Mouse (Mus musculus): ENCODE results near the gene Nat8f1.
"Not testable (repeated sequence)": the region's sequence is repeated elsewhere in the genome, so short reads cannot be mapped to it uniquely, and the experiment has no call there.

Nat8f1 gene

DNA sequence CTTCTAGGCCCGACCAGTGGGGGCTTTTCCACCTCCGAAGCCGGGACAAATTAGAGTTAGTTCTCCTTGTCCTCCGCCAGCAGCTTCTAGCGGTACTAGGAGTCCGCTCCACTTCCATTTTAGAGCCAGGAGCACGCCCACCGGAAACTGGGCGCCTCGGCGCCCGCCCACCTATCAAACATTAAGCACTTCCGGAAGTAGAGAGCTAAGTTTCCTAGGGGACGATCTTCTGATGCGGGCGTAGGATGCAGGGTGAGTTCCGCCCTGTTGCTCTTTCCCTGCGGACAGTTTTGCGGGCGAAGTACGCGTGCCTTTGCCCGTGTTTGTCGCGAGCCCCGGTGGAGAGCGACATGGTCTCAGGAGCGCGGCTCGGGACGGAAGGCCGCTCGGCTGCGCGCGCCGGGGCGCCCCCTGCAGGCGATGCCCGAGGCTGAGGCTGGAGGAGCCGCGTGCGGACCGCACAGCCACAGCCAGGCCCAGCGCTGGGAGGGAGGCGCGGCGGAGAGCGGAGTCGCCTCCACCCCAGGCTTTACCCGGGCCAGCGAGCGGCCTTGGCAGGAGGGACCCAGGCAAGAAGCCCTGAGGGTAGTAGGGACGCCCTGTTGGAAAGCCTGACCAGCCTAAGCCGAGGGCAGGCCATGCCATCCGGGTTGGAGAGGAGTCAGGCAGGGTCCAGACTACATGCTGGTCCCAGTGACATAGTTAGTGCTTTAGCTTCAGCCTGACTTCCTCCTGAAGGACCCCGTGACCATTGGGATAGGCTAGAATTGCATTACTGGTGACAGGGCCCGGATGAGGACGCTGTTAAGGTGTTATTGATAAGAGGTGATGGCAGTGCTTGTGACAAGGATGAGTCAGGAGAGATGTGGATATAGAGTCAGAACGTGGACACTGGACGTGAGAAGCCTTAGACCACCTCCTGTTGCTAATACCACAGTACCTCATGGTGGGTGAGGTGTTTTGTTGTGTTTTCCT lies at the start of gene Nat8f1:
Gene Nat8f1 (minus strand): TSS at position 149 of the 975 bp plus-strand sequence.
- DNase-seq (ENCODE audit: low spot score in 2 of 2) = peak; percentile 73 to 78

DNA sequence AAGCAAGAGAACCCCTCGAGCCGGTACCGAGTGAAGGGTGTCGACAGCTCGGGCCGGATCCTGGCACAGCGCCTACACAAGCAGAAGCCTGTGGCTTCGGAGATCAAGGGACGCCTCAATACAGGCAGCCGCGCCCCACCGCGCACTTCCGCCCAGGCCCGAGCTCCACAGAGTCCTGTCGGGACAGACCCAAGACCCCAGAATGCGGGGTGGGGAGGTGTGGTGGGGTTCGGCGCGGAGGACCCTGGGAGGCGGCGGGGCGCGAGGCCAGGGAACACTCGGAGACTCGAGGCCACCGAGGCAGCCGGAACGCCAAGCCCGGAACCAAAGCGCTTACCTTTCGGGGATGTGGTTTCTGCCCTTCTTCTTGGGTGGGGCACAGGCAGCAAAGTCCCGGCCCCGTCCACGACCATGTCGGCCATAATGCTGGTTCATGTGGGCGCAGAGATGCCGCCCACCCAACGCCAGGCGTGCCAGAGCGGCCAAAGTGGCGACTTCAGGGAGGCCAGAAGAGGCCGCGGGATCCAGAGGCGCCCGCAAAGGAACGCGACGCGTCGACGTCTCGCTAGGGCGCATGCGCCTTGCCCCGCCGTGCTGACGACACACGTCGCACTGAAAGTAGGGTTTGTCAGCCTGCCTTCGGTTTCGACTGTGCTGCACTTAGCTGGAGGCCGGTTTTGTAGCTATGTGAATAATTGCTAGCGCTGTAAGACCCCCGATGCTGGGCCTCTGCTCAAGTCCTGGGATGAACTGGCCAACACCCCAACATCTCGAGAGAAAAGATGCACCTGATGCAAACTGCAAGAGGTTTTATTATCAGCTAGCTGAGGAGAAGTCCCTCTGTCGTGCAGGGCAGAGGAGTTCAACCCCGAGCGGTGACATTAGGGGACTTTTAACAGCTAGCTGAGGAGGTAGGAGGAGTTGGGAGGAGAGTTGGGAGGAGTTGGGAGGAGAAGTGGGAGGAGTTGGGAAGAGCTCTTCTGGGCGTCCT lies 45.9 kb upstream of the Nat8f1 start, which contains the start of gene Dusp11:
Gene Dusp11 (minus strand): TSS at position 567 of the 991 bp plus-strand sequence.
- peak; percentile 90 to 92 for DNase-seq (ENCODE audit: low spot score in 2 of 2)

DNA sequence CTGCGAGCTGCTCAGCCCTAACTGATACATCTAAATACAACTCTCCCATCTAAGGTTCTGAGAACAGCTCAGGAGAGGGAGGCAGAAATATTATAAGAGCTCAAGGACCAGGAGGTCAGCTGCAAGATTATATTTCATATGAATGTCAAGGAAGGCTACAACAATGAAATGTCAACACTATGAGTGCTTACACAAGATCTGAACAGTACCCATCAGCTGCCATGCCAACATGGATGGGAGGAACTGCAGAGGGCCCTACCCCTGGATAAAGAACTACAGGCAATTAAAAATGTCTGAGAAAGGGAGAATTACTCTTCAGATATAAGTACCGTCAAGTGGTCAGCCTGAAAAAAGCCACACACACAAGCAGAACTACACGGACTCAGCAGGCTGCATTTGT lies 42.1 kb upstream of the Nat8f1 start:
- DNase-seq (ENCODE audit: low spot score in 2 of 2) = no peak

DNA sequence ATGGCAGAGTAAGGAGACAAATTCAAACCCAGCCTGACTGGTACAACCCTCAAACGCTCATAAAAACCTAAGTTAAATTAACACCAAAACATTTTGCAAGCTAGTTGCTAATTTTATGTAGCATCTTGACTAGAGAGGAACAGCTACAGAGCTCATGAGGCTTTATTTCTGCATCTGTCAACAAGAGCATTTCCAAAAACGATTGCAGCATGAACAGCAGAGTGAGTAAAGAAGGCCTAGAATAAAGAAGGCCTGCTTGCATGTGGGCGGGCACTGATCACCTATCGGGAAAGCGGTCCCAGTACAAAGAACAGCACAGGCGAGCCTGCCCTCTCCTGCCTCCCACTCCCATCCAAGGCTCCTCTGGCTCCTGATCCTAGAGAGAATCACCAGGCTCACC lies 33.1 kb upstream of the Nat8f1 start:
- no peak for DNase-seq (ENCODE audit: low spot score in 2 of 2)

DNA sequence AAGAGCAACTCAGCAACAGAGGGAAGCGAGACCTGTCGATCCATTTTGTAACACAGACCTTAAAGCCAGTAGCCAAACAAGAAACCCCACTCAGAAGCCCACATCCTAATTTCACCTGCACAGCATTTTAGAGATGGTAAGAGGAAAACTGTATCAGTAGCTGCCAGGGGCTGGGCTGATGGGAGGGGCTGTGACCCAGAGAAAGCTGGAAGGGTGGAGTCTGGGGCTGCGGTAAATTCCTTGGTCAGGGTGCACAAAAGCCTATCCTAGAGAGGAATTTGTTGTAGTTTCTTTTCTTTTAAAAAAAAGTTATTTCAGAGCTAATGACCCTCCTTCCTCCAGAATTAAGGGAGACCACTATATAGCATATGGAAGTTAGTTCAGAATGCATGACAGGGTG lies 27.0 kb upstream of the Nat8f1 start:
- DNase-seq (ENCODE audit: low spot score in 2 of 2) = no peak

DNA sequence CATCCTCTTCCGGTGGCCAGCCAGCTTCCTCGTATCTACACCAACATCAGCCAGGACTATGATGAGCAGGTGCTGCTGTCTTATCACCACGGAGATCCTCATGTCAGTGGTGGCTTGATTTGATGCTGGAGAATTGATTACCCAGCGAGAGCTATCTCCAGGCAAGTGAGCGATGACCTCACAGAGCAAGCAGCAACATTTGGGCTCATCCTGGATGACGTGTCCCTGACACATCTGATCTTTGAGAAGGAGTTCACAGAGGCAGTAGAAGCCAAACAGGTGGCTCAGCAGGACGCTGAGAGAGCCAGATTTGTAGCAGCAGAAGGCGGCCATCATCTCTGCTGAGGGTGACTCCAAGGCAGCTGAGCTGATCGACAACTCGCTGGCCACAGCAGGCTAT lies 23.2 kb upstream of the Nat8f1 start:
- no peak for DNase-seq (ENCODE audit: low spot score in 2 of 2)

DNA sequence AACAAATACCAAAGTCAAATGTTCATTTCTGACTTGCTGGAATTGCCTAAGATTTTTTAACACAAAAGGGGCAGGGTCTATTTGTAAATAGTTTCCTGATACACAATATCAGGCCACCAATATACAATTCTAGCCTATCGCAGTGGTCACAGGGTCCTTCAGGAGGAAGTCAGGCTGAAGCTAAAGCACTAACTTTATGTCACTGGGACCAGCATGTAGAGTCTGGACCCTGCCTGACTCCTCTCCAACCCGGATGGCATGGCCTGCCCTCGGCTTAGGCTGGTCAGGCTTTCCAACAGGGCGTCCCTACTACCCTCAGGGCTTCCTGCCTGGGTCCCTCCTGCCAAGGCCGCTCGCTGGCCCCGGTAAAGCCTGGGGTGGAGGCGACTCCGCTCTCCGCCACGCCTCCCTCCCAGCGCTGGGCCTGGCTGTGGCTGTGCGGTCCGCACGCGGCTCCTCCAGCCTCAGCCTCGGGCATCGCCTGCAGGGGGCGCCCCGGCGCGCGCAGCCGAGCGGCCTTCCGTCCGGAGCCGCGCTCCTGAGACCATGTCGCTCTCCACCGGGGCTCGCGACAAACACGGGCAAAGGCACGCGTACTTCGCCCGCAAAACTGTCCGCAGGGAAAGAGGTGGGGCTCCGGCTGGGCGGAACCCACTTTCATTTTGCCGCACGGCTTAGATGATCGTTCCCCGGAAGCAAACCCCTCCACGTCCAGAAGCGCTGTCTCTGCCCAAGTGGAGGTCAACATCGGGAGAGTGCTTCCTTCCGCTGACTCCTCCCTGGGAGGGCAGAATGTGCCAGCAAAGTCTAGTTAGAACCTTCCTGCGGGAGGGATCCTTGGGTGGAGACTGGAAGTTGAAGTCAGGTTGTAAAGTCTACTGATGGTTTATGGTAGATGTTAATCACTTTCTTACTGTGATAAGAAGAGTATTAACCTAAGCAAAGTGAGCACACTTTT lies 21.3 kb upstream of the Nat8f1 start:
- peak; percentile 62 to 72 for DNase-seq (ENCODE audit: low spot score in 2 of 2)

DNA sequence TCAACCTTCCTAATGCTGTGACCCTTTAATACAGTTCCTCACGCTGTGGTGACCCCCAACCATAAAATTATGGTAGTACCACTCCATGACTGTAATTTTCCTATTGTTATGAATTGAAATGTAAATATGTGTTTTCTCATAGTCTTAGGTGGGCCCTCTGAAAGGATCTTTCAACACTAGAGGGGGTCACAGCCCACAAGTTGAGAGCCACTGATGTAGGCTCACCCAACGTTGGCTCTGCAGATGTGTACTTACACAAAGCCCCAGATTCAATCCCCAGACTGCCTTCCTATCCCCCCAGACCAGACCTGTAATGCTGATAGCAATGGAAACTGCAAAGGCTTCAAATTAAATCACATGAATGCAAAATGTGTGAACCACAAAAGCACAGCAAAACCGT lies 20.2 kb upstream of the Nat8f1 start:
- DNase-seq (ENCODE audit: low spot score in 2 of 2) = no peak

DNA sequence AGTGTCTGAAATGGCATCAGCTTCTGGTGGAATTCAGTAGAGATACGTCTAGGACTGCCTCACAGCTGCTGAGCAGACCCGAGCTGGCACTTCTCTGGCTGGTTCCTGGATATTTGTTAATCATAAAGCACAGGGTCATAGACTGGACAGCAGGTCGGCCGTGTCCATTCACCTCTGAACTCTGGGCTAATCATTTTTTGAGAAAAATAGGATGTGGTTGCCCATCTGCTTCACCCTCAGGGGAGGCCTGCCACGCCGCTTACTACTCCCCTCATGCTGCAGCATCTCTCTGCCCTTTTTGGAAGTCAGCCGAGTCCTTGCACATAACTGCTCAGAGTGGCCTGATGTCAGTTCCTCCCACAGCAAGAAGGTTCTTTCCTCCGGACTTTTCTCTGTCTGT lies 18.6 kb upstream of the Nat8f1 start:
- no peak for DNase-seq (ENCODE audit: low spot score in 2 of 2)

DNA sequence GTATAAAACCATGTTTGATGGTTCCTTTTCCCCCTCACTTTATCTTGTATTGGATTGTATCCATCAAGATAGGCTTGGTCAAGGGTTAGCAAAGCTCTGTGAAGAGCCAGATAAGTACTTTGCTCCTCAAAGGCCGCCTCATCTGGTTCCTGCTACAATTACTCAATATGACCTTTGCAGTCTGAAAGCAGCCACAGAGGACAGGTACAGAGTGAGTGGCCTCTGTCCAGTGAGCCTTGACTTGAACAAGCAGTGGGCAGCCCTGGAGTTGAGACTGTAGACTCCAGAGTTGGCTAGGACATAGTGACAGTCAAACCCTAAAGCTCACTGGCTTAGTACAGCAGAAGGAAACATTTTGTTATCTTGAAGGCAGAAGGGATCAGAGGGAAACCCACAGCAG lies 13.8 kb upstream of the Nat8f1 start:
- DNase-seq (ENCODE audit: low spot score in 2 of 2) = no peak

DNA sequence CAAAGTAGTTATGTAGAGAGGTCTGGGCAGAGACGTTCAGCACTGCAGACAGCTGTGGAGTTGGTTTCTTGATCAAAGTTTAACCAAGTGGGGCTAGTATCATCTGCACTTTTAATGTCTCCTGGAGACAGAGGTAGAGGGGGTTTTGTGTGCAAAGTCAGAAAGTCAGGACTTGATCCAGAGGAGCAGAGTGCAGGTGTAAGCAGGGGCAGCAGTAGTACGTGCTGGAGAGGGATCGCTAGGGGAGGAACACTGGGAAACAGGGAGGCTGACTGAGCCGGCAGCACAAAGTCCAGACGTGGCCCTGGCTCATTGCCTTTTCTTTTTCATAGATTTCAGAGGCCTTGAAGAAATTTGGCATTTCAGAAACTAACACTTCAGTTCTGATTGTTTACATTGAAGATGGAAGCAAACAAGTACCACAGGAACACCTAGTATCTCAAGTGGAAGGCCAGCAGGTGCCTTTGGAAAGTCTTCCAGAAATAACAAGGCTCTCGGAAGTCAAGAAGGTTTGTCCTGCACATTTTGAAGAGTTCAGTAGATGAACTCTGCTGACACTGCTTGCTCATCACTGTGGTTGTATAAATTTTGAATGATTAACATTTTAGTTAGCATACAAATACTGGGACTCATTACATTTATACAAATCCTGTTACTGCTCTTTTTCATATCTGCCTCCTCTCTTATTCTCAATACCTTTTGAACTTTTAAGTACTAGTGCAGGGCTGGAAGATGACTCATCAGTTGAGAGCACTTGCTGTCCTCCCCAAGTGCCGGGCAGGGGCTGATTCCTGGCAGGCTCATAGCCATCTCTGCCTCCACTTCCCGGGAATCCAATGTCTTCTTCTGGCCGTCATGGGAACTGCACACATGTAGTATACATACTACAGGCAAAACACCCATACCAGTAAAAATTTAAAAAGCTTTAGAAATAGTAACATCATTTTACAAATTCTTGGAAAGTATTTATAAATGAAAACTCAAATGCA lies 12.3 kb upstream of the Nat8f1 start:
- DNase-seq (ENCODE audit: low spot score in 2 of 2) = no peak

DNA sequence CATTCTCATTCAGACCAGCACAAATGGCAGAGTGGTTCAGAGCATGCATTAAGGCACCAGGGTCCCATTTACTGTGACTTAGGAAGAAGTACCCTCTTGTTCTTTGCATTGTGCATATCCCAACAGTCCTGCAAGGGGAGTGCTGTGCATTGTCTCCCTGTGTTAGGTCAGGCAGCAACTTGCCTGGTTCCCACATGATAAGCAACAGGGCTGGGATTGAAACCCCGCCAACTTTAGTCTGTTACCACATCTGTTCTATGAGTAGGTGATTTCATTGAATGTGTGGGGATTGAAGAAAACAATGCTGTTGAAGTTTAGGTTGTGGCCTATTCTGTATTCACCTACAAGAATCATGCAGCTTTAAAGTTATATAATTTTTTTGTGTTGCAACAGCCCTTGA lies 11.2 kb upstream of the Nat8f1 start:
- DNase-seq (ENCODE audit: low spot score in 2 of 2) = no peak

DNA sequence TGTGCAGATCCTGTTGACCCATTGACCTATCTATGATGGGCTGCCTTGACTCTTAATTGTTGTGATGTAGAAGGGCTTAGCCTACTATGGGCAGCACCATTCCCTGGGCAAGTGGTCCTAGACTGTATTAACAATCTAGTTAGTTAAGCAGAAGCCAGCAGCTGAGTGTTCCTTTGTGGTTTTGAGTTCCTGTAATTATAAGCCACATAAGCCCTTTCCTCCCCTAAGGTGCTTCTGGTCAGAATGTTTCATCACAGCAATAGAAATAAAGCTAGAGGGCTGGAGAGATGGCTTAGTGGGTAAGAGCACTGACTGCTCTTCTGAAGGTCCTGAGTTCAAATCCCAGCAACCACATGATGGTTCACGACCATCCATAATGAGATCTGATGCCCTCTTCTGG lies 8.2 kb upstream of the Nat8f1 start:
- no peak for DNase-seq (ENCODE audit: low spot score in 2 of 2)

DNA sequence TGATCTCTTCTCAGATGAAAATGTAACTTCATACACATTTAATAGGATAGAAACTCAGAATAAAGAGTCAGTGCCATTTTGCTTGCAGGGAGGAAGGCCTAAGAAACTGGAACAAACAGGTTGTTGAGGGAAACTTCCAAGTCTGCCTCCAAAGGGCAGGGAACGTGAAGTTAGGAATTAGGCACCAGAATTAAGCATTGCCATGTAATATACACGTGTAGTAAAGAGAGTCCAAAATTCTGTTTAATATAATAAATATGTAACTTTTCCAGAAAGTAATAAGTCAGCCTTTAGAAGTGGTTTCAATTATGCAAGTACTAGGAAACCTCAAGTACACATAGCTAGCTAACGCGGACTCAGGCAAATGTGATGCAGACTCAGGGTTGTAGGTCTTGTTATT lies 3.9 kb upstream of the Nat8f1 start:
- no peak for DNase-seq (ENCODE audit: low spot score in 2 of 2)

DNA sequence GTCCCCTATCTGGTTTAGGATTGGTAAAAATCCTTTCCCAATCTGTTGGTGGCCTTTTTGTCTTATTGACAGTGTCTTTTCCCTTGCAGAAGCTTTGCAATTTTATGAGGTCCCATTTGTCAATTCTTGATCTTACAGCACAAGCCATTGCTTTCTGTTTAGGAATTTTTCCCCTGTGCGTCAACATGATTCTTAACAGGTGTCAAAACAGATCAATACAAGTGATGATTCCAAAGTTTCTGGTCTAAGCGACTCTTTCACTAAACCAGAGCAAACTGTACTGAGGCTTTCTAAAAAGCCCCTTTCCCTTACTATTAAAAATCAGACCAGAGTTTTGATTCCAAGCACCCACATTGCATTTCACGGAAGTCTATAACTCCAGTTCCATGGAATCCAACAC lies 2.9 kb upstream of the Nat8f1 start:
- not testable (repeated sequence) for DNase-seq (ENCODE audit: low spot score in 2 of 2)

DNA sequence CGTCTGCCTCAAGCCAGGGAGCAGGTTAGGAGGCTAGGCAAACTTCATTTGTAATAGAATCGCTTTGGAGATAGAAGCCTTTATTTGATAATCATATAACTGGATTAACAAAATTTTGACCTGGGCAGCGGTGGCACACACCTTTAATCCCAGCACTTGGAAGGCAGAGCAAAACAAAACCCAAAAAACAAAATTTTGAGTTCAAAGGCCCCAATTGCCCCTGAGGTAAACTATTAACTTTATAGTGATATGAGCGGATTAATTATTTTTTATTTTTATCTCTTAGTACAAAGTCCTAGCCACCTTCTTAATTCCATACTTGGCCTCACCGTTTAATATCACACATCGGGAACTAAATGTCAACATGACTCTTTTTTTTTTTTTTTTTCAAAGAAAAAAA lies 1.1 kb upstream of the Nat8f1 start:
- DNase-seq (ENCODE audit: low spot score in 2 of 2) = no peak

DNA sequence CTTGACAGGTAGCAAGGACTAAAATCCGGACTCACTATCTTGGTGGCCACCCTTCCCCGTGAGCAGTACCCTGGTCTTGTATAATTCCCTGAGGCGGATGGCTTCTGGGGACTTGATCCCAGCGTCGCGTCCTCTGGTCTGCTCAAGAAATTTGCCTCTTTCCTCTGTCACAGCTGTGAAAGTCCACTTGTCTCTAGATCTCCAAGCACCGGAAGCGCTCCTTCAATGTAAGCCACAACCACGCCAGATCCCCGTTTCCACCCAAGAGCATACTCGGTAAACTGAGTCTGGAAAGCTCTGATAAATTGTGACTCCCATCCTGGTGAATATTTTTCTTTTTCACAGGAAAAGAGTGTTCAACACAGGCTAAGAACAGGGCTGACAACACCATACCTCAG lies 347 bp downstream of the Nat8f1 start:
- DNase-seq (ENCODE audit: low spot score in 2 of 2) = peak in 1 of 2 experiments; percentile 14

DNA sequence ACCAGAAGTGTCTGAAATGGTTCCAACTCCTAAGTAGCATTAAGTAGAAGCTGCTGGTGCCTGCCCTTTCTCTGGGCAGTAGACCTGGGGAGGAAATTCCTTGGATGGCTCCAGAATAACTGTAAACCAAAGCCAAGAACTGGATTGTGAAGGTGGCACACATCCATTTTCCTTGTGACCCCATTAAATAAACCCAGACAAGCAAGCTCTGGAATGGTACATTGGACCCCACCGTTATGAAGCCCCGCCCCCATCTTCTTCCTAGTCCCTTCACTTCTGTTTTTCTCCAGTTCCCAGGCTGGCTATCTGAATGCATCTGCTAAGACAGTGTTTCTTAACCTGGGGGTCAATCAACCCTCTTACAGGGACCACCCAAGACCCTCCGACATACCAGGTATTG lies 3.9 kb downstream of the Nat8f1 start, which contains the start of gene Tprkb:
Gene Tprkb (plus strand): TSS at position 279 of the 400 bp plus-strand sequence.
- DNase-seq (ENCODE audit: low spot score in 2 of 2) = no peak

DNA sequence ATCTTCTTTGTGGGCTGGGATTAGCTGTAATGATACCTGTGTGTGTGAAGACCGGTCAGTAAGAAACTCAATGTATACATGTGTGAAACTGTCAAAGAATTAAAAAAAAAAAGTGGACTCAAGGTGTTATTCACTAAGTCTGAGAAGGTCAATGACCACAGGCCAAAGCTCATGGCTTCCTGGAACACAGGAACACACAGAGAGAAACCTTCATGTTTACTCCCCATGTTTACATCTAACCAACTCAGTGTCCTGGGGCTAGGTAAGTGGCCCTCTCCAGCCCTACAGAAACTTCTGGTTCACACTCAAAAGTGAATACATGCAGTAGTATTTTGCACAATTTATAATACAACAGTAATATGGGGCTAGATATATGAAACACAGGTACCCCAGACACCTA lies 5.8 kb downstream of the Nat8f1 start:
- no peak for DNase-seq (ENCODE audit: low spot score in 2 of 2)

DNA sequence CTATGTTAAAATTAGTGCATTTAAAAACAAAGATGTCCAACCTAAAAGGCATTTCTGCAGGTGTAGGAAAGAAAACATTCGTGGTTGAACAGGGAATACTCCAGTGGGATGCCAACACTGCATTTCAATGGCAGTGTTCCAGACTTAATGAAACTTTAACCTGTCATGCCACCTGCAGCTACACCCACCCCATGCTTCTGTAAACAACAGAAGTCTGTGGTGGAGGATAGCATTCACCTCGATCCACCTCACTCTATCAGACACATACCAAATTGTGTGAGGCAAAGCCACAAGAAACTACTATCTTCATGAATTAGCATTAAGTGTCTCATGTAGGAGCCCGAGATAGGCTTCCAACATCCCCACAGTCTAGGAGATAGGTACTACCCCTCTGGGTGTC lies 7.1 kb downstream of the Nat8f1 start:
- no peak for DNase-seq (ENCODE audit: low spot score in 2 of 2)
